Mouse (Mus musculus) stomach, embryonic 14.5 days (tissue): ENCODE measurements around the gene Abcb5. TPM values are rescaled to one million over a fixed set of nuclear protein-coding genes. Genes with fewer than 3 reads are reported as not detected.

ENCODE experiments used
- ATAC-seq: fragments of 200-750 bp; cut with Nextera tagmentation; 2 replicates; pipeline ENCODE4 v1.8.0; 2017; ENCODE audit warnings: low read depth, moderate TSS enrichment; ENCODE audit not compliant: insufficient number of reproducible peaks, insufficient read depth, low FRiP score
- H3K27ac ChIP-seq: fragments of 300-500 bp; sonication (generic); 2 replicates; pipeline ENCODE4 v1.5.1; 2014; ENCODE audit warnings: mild to moderate bottlenecking, low read length, moderate library complexity, mixed read lengths
- H3K27me3 ChIP-seq: fragments of 300-500 bp; sonication (generic); 2 replicates; pipeline ENCODE4 v1.6.1; 2014; ENCODE audit warnings: low read length, control low read depth, mixed read lengths; ENCODE audit not compliant: control insufficient read depth, insufficient read depth
- H3K36me3 ChIP-seq: fragments of 300-500 bp; sonication (generic); 2 replicates; pipeline ENCODE4 v1.6.1; 2014; ENCODE audit warnings: mild to moderate bottlenecking, control low read depth, low read length, moderate library complexity, mixed read lengths; ENCODE audit not compliant: control insufficient read depth, insufficient read depth
- H3K4me1 ChIP-seq: fragments of 300-500 bp; sonication (generic); 2 replicates; pipeline ENCODE4 v1.6.1; 2014; ENCODE audit warnings: low read length, control low read depth, mixed read lengths; ENCODE audit not compliant: control insufficient read depth, insufficient read depth
- H3K4me2 ChIP-seq: fragments of 300-500 bp; sonication (generic); replicated peaks from 2 replicates; pipeline ENCODE4 v1.6.1; 2014; ENCODE audit warnings: low read depth, low read length, control low read depth
- H3K4me3 ChIP-seq: fragments of 300-500 bp; sonication (generic); 2 replicates; pipeline ENCODE4 v1.5.1; 2014; ENCODE audit warnings: low read depth, low read length, control low read depth
- H3K9ac ChIP-seq: fragments of 300-500 bp; sonication (generic); replicated peaks from 2 replicates; pipeline ENCODE4 v1.6.1; 2014; ENCODE audit warnings: low read depth, mild to moderate bottlenecking, control low read depth, low read length, moderate library complexity, mixed read lengths
- H3K9me3 ChIP-seq: fragments of 300-500 bp; sonication (generic); 2 replicates; pipeline ENCODE4 v1.6.1; 2016; ENCODE audit warnings: low read depth, low read length, control low read depth; ENCODE audit not compliant: control insufficient read depth
- WGBS: fragments of 180-500 bp; shearing (Covaris S2); extraction: QIAGEN DNeasy Blood & Tissue Kit; methylation state at CpG from one replicate; pipeline ENCODE4 v1.1.7; 2014; 5-methylcytosine and 5-hydroxymethylcytosine counted together
- polyA plus RNA-seq: library from polyadenylated mRNA; unstranded; fragments of >200 nt; fragmentation: Nextera tagmentation; extraction: Ambion mirVana; gene quantifications from 2 replicates; pipeline ENCODE4 v1.2.1, GENCODE M21; 2014

The Abcb5 gene
- polyA plus RNA-seq, 1 experiment from 2014 or later: not detected

DNA sequence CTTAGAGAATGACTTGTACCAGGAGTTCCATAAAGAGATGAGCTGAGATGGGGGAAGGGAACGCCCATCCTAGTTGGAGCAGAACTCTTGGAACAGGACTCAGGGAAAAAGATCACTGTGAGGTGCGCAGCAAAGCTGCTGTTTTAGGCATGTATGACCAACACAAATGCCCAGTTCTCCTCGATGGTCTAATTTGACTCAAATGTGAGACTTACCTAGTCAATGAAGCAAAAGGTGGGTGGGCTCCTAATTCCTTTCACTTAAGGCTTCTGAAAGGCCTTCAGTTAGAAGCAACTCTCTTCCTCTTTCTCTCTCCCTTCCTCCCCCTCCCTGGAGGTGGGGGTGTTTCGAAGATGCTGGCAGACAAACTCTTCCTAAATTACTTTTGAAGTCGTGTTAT, 126.8 kb downstream of the Abcb5 start:
- Histone ChIP-seq H3K27ac (no peak overlapping the region), H3K4me2 (no peak overlapping the region), H3K9ac (no peak overlapping the region), H3K36me3 (no peaks in the 10 kb centered on the region), H3K4me1 (0 out of 2 replicates have a peak, but pooled peaks cover 8% of the 10 kb centered on the region), H3K27me3 (peaks cover 55% of the 10 kb centered on the region), H3K4me3 (no peak overlapping the region), H3K9me3 (no peaks in the 10 kb centered on the region)
- 12% methylated on average over 5 of the region's 5 CpGs for WGBS
- ATAC-seq: no peak

DNA sequence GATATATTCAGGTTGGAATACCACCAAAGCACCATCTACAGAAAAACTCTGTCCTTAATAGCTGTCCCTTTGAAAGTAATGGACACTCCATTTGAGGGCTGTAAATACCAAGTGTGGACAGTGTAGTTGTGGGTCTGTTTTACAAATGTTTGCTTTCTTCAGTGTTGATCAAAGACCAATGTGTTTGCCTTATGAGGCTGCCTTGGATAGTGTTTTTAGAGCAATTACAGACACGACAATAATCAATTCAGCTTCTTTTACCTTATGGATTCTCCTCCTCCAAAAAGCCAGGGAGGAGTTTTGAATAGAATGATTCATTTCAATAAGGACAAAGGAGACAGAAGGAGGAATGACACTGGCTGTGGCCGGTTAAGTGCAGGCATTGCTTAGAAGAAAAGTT, 128.0 kb downstream of the Abcb5 start:
- H3K4me3 ChIP-seq: no peak overlapping the region
- WGBS: 3% methylated on average over 2 of the region's 2 CpGs
- peaks cover 45% of the 10 kb centered on the region for H3K27me3 ChIP-seq
- no peak overlapping the region for H3K27ac ChIP-seq
- no peak for ATAC-seq
- 0 out of 2 replicates have a peak, but pooled peaks cover 8% of the 10 kb centered on the region for H3K4me1 ChIP-seq
- H3K9ac ChIP-seq: no peak overlapping the region
- H3K9me3 ChIP-seq: no peaks in the 10 kb centered on the region
- no peaks in the 10 kb centered on the region for H3K36me3 ChIP-seq
- H3K4me2 ChIP-seq: no peak overlapping the region

DNA sequence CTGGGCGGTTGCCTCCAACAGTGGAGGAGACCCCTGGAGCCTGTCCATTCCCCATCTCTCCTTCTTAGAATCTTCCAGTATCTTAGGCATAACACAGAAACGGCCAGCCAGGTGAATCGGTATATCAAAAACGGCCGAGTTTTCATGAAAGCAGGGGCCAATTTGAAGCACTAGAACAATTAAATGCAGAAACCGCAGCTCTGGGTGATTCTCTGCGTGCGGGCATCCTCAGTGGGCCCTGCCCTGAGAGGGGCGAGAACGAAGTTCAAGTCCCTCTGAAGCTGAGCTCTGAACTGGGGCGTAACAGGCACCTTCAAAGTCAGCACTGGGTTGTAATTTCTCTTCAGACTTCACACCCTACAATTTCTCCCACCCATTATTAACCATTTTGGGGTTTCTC, 128.9 kb downstream of the Abcb5 start:
- H3K9me3 ChIP-seq: no peaks in the 10 kb centered on the region
- H3K27me3 ChIP-seq: peaks cover 38% of the 10 kb centered on the region
- H3K36me3 ChIP-seq: no peaks in the 10 kb centered on the region
- 4% methylated on average over 11 of the region's 11 CpGs for WGBS
- peak overlapping the region; percentile 51 for H3K4me3 ChIP-seq
- no peak overlapping the region for H3K9ac ChIP-seq
- H3K27ac ChIP-seq: no peak overlapping the region
- H3K4me1 ChIP-seq: 0 out of 2 replicates have a peak, but pooled peaks cover 8% of the 10 kb centered on the region
- 0 out of 2 replicates have a peak, but pooled peaks have one; percentile 7 for ATAC-seq
- peak overlapping the region; percentile 86 for H3K4me2 ChIP-seq

DNA sequence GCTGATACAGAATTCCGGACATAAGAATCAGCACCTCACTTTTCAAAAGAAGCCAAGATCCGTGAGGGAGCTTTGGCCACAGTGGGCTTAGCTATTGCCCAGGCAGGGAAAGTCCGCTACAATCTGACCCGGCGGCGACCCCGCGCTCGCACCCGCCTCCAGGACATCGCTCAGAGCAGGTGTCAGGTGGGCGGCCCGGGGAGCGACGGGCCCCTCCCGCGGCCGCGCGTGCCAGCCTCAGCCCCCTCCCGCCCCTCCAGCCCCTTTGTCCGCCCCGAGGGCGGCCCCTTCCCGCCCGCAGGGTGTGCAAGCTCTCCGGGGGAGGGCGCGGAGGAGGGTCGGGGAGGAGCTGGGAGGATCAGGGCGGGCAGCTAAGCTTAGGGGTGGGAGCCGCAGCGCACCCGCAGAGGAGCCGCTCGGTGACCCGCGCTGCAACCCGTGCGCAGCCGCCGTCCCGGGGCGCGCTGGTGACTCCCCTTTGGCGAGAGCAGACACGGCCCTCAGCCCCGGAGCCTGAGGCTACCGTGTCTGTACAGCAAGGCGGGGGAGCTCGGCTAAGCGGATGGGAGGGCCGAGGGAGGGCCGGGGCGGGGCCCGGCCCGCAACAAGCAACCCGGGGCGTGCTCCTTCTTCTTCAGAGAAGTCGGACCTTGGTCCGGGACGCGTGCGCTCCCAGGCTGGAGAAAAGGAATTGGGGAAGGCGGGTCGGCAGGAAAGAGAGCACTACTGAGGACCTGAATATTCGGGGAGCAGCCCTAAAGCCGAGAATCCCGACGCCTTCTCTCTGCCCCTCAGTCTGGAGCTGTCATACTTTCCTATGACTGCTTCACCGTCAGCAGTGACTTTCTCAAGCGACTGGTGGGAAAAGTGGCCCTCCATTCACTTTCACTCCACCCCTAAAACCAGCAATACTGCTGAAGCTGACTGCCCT, 129.5 kb downstream of the Abcb5 start:
- Histone ChIP-seq H3K36me3 (no peaks in the 10 kb centered on the region), H3K9ac (no peak overlapping the region), H3K9me3 (no peaks in the 10 kb centered on the region), H3K4me2 (peak overlapping the region; percentile 86), H3K27me3 (peaks cover 38% of the 10 kb centered on the region), H3K4me1 (0 out of 2 replicates have a peak, but pooled peaks cover 8% of the 10 kb centered on the region), H3K27ac (no peak overlapping the region), H3K4me3 (peak overlapping the region; percentile 51)
- ATAC-seq: peak; percentile 89
- under 1% methylated on average over 69 of the region's 72 CpGs for WGBS

DNA sequence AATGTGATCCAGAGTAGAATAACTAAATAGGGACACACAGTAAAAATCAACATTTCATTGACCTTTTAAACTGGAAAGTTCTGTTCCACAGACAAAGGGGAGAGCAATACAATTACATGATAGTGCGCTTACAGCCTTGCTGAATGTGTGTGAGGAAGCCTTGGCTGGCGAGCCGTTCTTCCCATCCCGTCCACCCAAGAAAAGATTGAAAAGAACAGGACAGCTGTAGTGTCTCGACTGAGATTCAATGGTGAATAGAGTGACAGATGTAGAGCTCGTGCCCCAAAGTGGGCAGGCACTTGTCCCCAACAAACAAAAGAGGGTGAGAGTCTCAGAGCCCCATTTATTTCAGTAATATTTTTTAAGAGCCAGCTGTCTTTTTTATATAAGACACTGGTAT, 136.3 kb downstream of the Abcb5 start:
- Histone ChIP-seq H3K9ac (no peak overlapping the region), H3K27ac (no peak overlapping the region), H3K4me1 (no peaks in the 10 kb centered on the region), H3K9me3 (no peaks in the 10 kb centered on the region), H3K4me2 (no peak overlapping the region), H3K27me3 (0 out of 2 replicates have a peak, but pooled peaks cover under 1% of the 10 kb centered on the region), H3K4me3 (no peak overlapping the region), H3K36me3 (no peaks in the 10 kb centered on the region)
- 82% methylated on average over 6 of the region's 6 CpGs for WGBS
- no peak for ATAC-seq

Other genes starting within 250 kb of the Abcb5 start
- gene Sp8, start 120.1 kb downstream of the Abcb5 start, polyA plus RNA-seq: not detected in 2 replicates